ENCODE assay signal across 8 mouse cellular contexts in the genomic region with DNA sequence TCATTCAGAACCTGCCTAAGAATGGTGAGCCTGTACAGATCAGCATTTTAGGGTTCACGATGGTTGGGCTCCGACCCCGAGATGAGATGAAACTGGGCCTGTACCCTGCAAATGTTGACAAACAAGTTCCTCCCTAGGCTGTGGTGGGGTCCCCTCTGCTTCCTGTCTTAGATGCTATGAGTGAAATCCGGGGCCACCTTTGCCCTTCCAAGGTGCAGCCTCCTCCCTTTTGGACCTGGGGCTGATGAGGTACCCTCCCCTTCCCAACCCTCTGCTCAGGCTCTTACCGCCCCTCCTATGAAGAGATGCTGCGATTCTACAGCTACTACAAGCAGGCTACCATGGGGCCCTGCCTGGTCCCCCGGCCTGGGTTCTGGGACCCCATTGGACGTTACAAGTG. TPM values are rescaled to one million over a fixed set of nuclear protein-coding genes. Genes with fewer than 3 reads are reported as not detected.
DNase-seq lines count a peak whose midpoint lies in the region; ATAC-seq lines count a peak whose summit lies in the region.

No protein-coding gene starts in this region.

- no peak for ATAC-seq in embryonic facial prominence, embryonic 12.5 days (ENCODE audit: insufficient number of reproducible peaks, insufficient read depth, low FRiP score, low TSS enrichment)
- ATAC-seq in intestine, embryonic 14.5 days (replicated peaks; ENCODE audit: low FRiP score, low TSS enrichment, low read depth): no peak
- no peak for ATAC-seq in midbrain, embryonic 11.5 days (ENCODE audit: low FRiP score)

- no peaks in the 10 kb centered on the region for H3K9me3 ChIP-seq in embryonic facial prominence, embryonic 12.5 days
- H3K9me3 ChIP-seq in intestine, embryonic 14.5 days (ENCODE audit: control insufficient read depth, low read length): no peaks in the 10 kb centered on the region
- no peaks in the 10 kb centered on the region for H3K9me3 ChIP-seq in midbrain, embryonic 11.5 days (ENCODE audit: control insufficient read depth, low read length)

- peak; percentile 59 for DNase-seq in kidney, adult 11 months
- DNase-seq in kidney, adult 18-20 months: no peak
- DNase-seq in intestine, embryonic 14.5 days (ENCODE audit: low spot score): peak; percentile 47
- DNase-seq in midbrain, embryonic 11.5 days (ENCODE audit: low spot score, missing footprints): no peak
- no peak for DNase-seq in right cerebral cortex, adult 18-20 months
- DNase-seq in frontal cortex, adult 2 months (ENCODE audit: extremely low spot score in 1 of 2, low spot score in 1 of 2): no peak
- no peak for DNase-seq in adrenal gland, postnatal 14 days

- H3K27ac ChIP-seq in embryonic facial prominence, embryonic 12.5 days: no peak overlapping the region
- H3K27ac ChIP-seq in intestine, embryonic 14.5 days (ENCODE audit: low read depth): no peak overlapping the region
- no peak overlapping the region for H3K27ac ChIP-seq in midbrain, embryonic 11.5 days (ENCODE audit: low read depth, low read length)

- peaks cover 23% of the 10 kb centered on the region; the same call in 1 of the 2 replicates for H3K4me1 ChIP-seq in embryonic facial prominence, embryonic 12.5 days
- peaks cover 10% of the 10 kb centered on the region; the same call in 1 of the 2 replicates for H3K4me1 ChIP-seq in intestine, embryonic 14.5 days (replicated peaks; ENCODE audit: control insufficient read depth, insufficient read depth, low read length)
- peaks cover 13% of the 10 kb centered on the region for H3K4me1 ChIP-seq in midbrain, embryonic 11.5 days (ENCODE audit: control insufficient read depth, insufficient read depth, low read length)

- peak overlapping the region; percentile 82 for H3K4me2 ChIP-seq in embryonic facial prominence, embryonic 12.5 days (replicated peaks)
- H3K4me2 ChIP-seq in intestine, embryonic 14.5 days (ENCODE audit: low read length): peak overlapping the region; percentile 90
- peak overlapping the region; percentile 68 for H3K4me2 ChIP-seq in midbrain, embryonic 11.5 days

- peaks cover 43% of the 10 kb centered on the region for H3K27me3 ChIP-seq in embryonic facial prominence, embryonic 12.5 days
- H3K27me3 ChIP-seq in intestine, embryonic 14.5 days (replicated peaks; ENCODE audit: control insufficient read depth, insufficient read depth, low read length): peaks cover 9% of the 10 kb centered on the region; the same call in 1 of the 2 replicates
- H3K27me3 ChIP-seq in midbrain, embryonic 11.5 days (ENCODE audit: control insufficient read depth, insufficient read depth, low read length): peaks cover 32% of the 10 kb centered on the region

- no peak overlapping the region for H3K9ac ChIP-seq in embryonic facial prominence, embryonic 12.5 days
- H3K9ac ChIP-seq in intestine, embryonic 14.5 days (ENCODE audit: low read length): no peak overlapping the region
- no peak overlapping the region for H3K9ac ChIP-seq in midbrain, embryonic 11.5 days (ENCODE audit: low read length)

- H3K36me3 ChIP-seq in embryonic facial prominence, embryonic 12.5 days: no peaks in the 10 kb centered on the region
- no peaks in the 10 kb centered on the region for H3K36me3 ChIP-seq in intestine, embryonic 14.5 days (ENCODE audit: control insufficient read depth, insufficient read depth, low read length)
- no peaks in the 10 kb centered on the region for H3K36me3 ChIP-seq in midbrain, embryonic 11.5 days (ENCODE audit: control insufficient read depth, insufficient read depth, low read length)

- peak overlapping the region; percentile 39; the same call in 1 of the 2 replicates for H3K4me3 ChIP-seq in embryonic facial prominence, embryonic 12.5 days
- no peak overlapping the region for H3K4me3 ChIP-seq in intestine, embryonic 14.5 days (ENCODE audit: low read depth, low read length)
- H3K4me3 ChIP-seq in midbrain, embryonic 11.5 days (ENCODE audit: low read depth, low read length): no peak overlapping the region

- 58% methylated on average over 8 of the region's 8 CpGs for WGBS in embryonic facial prominence, embryonic 12.5 days
- 57% methylated on average over 8 of the region's 8 CpGs for WGBS in intestine, embryonic 14.5 days
- 54% methylated on average over 8 of the region's 8 CpGs for WGBS in midbrain, embryonic 11.5 days

RNA-seq across cellular contexts. Expression of gene Acbd4, which starts 2.1 kb away (rescaled TPM):
- 9.7 and 11.2 TPM in 2 replicates for polyA plus RNA-seq in embryonic facial prominence, embryonic 12.5 days (2016; fragmentation: Nextera tagmentation; extraction: Ambion mirVana)
- 13.0 and 14.5 TPM in 2 replicates for polyA plus RNA-seq in intestine, embryonic 14.5 days (2014; fragmentation: Nextera tagmentation; extraction: Ambion mirVana)
- 8.2 and 10.5 TPM in 2 replicates for polyA plus RNA-seq in midbrain, embryonic 11.5 days (2014; fragmentation: Nextera tagmentation; extraction: Ambion mirVana)
- polyA plus RNA-seq in frontal cortex, adult 2 months (2012; rRNA removed): 38.1 and 44.9 TPM in 2 replicates
- total RNA-seq in adrenal gland, postnatal 14 days (2021): 77.8 and 84.9 TPM in 2 replicates

RNA-seq across cellular contexts. Expression of gene Plcd3, which starts 2.2 kb away (rescaled TPM):
- 3.9 and 4.2 TPM in 2 replicates for polyA plus RNA-seq in embryonic facial prominence, embryonic 12.5 days (2016; fragmentation: Nextera tagmentation; extraction: Ambion mirVana)
- 1.9 and 2.1 TPM in 2 replicates for polyA plus RNA-seq in intestine, embryonic 14.5 days (2014; fragmentation: Nextera tagmentation; extraction: Ambion mirVana)
- 0.63 and 0.86 TPM in 2 replicates for polyA plus RNA-seq in midbrain, embryonic 11.5 days (2014; fragmentation: Nextera tagmentation; extraction: Ambion mirVana)
- polyA plus RNA-seq in frontal cortex, adult 2 months (2012; rRNA removed): 12.3 and 13.3 TPM in 2 replicates
- 9.3 and 11.2 TPM in 2 replicates for total RNA-seq in adrenal gland, postnatal 14 days (2021)

RNA-seq across cellular contexts. Expression of gene Hexim1, which starts 12.4 kb away (rescaled TPM):
- polyA plus RNA-seq in embryonic facial prominence, embryonic 12.5 days (2016; fragmentation: Nextera tagmentation; extraction: Ambion mirVana): 4.0 and 4.2 TPM in 2 replicates
- polyA plus RNA-seq in intestine, embryonic 14.5 days (2014; fragmentation: Nextera tagmentation; extraction: Ambion mirVana): 6.8 and 6.9 TPM in 2 replicates
- polyA plus RNA-seq in midbrain, embryonic 11.5 days (2014; fragmentation: Nextera tagmentation; extraction: Ambion mirVana): 4.6 and 5.2 TPM in 2 replicates
- polyA plus RNA-seq in frontal cortex, adult 2 months (2012; rRNA removed): 25.6 and 25.8 TPM in 2 replicates
- 57.8 and 62.1 TPM in 2 replicates for total RNA-seq in adrenal gland, postnatal 14 days (2021)

RNA-seq across cellular contexts. Expression of gene Hexim2, which starts 28.6 kb away (rescaled TPM):
- polyA plus RNA-seq in embryonic facial prominence, embryonic 12.5 days (2016; fragmentation: Nextera tagmentation; extraction: Ambion mirVana): 13.5 and 13.8 TPM in 2 replicates
- 6.9 and 9.7 TPM in 2 replicates for polyA plus RNA-seq in intestine, embryonic 14.5 days (2014; fragmentation: Nextera tagmentation; extraction: Ambion mirVana)
- 5.0 and 6.3 TPM in 2 replicates for polyA plus RNA-seq in midbrain, embryonic 11.5 days (2014; fragmentation: Nextera tagmentation; extraction: Ambion mirVana)
- 11.5 and 14.1 TPM in 2 replicates for polyA plus RNA-seq in frontal cortex, adult 2 months (2012; rRNA removed)
- 3.9 and 5.6 TPM in 2 replicates for total RNA-seq in adrenal gland, postnatal 14 days (2021)

Comparison
In these comparisons a context has a peak if more than half of its experiments do, and no peak if none do; other contexts are left out.
1. DNase-seq: peak in kidney, adult 11 months (single experiment) and intestine, embryonic 14.5 days (single experiment); none in kidney, adult 18-20 months (single experiment), midbrain, embryonic 11.5 days (single experiment), right cerebral cortex, adult 18-20 months (single experiment), frontal cortex, adult 2 months (0 of 2) and adrenal gland, postnatal 14 days (single experiment).
2. Peak in every context shown above with its lines, with median percentiles within 50 percentile points of each other: H3K4me2 ChIP-seq.